Mouse (Mus musculus) left cerebral cortex, postnatal 4 days (tissue): ENCODE data around the gene Ccdc91. TPM values are rescaled to one million over a fixed set of nuclear protein-coding genes. Genes with fewer than 3 reads are reported as not detected.

Experiments
- DNase-seq: peaks from one replicate; pipeline ENCODE4 v3.0.0-alpha.2; 2022
- intact Hi-C: fragments of 180-260 bp; cut with DNase I; formaldehyde crosslinking; loops from one replicate; pipeline ENCODE4 v1.15.1; 2025
- total RNA-seq, 2 experiments: library from RNA; stranded (reverse); gene quantifications; 2 replicates each; pipeline ENCODE4 v1.2.3; 2021

The Ccdc91 gene
- total RNA-seq, 2 experiments from 2014 or later, result 22.4 to 25.3 TPM

- intact Hi-C loops, result no loop called here
- DNase-seq, result no peak
Measured at GRCm38 (mm10) chr6:147560436-147560835, 84.8 kb downstream of the Ccdc91 start.

- DNase-seq, result no peak
- intact Hi-C loops, result no loop called here
Measured at GRCm38 (mm10) chr6:147569246-147569645, 93.6 kb downstream of the Ccdc91 start.

GRCm38 (mm10) chr6:147573137-147573536 lies 97.5 kb downstream of the Ccdc91 start:
- intact Hi-C loops, result no loop called here
- DNase-seq, result no peak

- intact Hi-C loops, result no loop called here
- peak; percentile 43 for DNase-seq
Measured at GRCm38 (mm10) chr6:147574454-147575182, 99.0 kb downstream of the Ccdc91 start.

GRCm38 (mm10) chr6:147575183-147575784 lies 99.7 kb downstream of the Ccdc91 start:
- intact Hi-C loops, result no loop called here
- DNase-seq, result peak; percentile 8

- DNase-seq, result no peak
- intact Hi-C loops, result no loop called here
Measured at GRCm38 (mm10) chr6:147587675-147588074, 112.0 kb downstream of the Ccdc91 start.

- intact Hi-C loops, result no loop called here
- no peak for DNase-seq
Measured at GRCm38 (mm10) chr6:147606666-147607065, 131.0 kb downstream of the Ccdc91 start.

GRCm38 (mm10) chr6:147607613-147608012 lies 132.0 kb downstream of the Ccdc91 start:
- intact Hi-C loops, result no loop called here
- DNase-seq, result no peak

GRCm38 (mm10) chr6:147615306-147615705 lies 139.7 kb downstream of the Ccdc91 start:
- intact Hi-C loops, result no loop called here
- no peak for DNase-seq

GRCm38 (mm10) chr6:147623142-147623541 lies 147.5 kb downstream of the Ccdc91 start:
- no peak for DNase-seq
- intact Hi-C loops, result no loop called here

- intact Hi-C loops, result no loop called here
- no peak for DNase-seq
Measured at GRCm38 (mm10) chr6:147636464-147636863, 160.8 kb downstream of the Ccdc91 start.

GRCm38 (mm10) chr6:147643875-147644274 lies 168.2 kb downstream of the Ccdc91 start:
- no peak for DNase-seq
- intact Hi-C loops, result no loop called here

- no peak for DNase-seq
- intact Hi-C loops, result no loop called here
Measured at GRCm38 (mm10) chr6:147644391-147644790, 168.8 kb downstream of the Ccdc91 start.

- no peak for DNase-seq
- intact Hi-C loops, result no loop called here
Measured at GRCm38 (mm10) chr6:147646401-147646968, 170.9 kb downstream of the Ccdc91 start.

GRCm38 (mm10) chr6:147658025-147658424 lies 182.4 kb downstream of the Ccdc91 start:
- DNase-seq, result no peak
- intact Hi-C loops, result no loop called here

- intact Hi-C loops, result no loop called here
- peak; percentile 13 for DNase-seq
Measured at GRCm38 (mm10) chr6:147660718-147661117, 185.1 kb downstream of the Ccdc91 start.

- intact Hi-C loops, result no loop called here
- DNase-seq, result no peak
Measured at GRCm38 (mm10) chr6:147661841-147662240, 186.2 kb downstream of the Ccdc91 start.

GRCm38 (mm10) chr6:147662610-147663009 lies 187.0 kb downstream of the Ccdc91 start:
- intact Hi-C loops, result no loop called here
- no peak for DNase-seq

GRCm38 (mm10) chr6:147664339-147664738 lies 188.7 kb downstream of the Ccdc91 start:
- intact Hi-C loops, result no loop called here
- peak; percentile 65 for DNase-seq

GRCm38 (mm10) chr6:147671366-147671765 lies 195.7 kb downstream of the Ccdc91 start:
- intact Hi-C loops, result no loop called here

GRCm38 (mm10) chr6:147672481-147672880 lies 196.9 kb downstream of the Ccdc91 start:
- intact Hi-C loops, result no loop called here
- no peak for DNase-seq

More at GRCm38 (mm10) chr6:147671366-147671765, 195.7 kb downstream of the Ccdc91 start:
- no peak for DNase-seq
